Mouse (Mus musculus) lung, postnatal 0 days (tissue): ENCODE measurements around the gene Olfr695.

Experiments
- CTCF ChIP-seq: IDR thresholded peaks from 2 replicates; pipeline ENCODE4 v1.5.1; 2016; ENCODE audit warnings: antibody characterized with exemption, mild to moderate bottlenecking
- EP300 ChIP-seq: IDR thresholded peaks from 2 replicates; pipeline ENCODE4 v1.6.1; 2016; ENCODE audit warnings: antibody characterized with exemption, mild to moderate bottlenecking, control low read depth

DNA sequence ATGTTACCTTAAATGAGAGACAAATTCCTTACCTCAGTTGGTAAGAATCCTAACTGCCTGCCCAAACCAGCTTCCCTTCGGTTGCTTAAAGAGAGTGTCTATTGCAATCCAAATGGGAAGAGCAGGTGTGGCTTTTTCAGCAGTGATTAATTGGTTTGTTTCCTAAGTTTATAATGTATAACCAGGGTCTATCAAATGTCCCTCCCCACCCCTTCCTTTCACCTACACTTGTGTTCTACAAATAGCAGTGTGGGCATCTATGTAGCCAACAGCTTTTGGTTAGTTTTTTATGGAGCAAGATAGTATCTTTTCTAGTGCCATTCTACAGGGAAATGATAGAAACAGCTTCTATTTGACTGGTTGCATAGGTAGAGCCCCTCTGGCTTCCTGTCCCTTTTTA lies 26.1 kb upstream of the Olfr695 start, which contains the start of gene Olfr697:
- TF ChIP-seq CTCF (no peak), EP300 (no peak)
